Mouse (Mus musculus): ENCODE measurements around the gene Wnk2. TPM values are rescaled to one million over a fixed set of nuclear protein-coding genes. Genes with fewer than 3 reads are reported as not detected.

The Wnk2 gene
- polyA plus RNA-seq, 1 experiment = not detected

GRCm38 (mm10) chr13:49181411-49181984, 33.7 kb upstream of the Wnk2 start:
- H3K4me3 ChIP-seq (ENCODE audit: insufficient read depth, poor library complexity, severe bottlenecking) = no peak overlapping the region
- H3ac ChIP-seq (ENCODE audit: control insufficient read depth, insufficient read length, low read depth) = no peak overlapping the region
- H3K36me3 ChIP-seq (ENCODE audit: control insufficient read depth, insufficient read depth) = no peaks in the 10 kb centered on the region
- no peaks in the 10 kb centered on the region for H3K27me3 ChIP-seq (ENCODE audit: control insufficient read depth, insufficient read depth, insufficient read length)
- no peaks in the 10 kb centered on the region for H3K79me3 ChIP-seq (ENCODE audit: low read depth)
- no peak for TF ChIP-seq MYOD1 (IDR thresholded peaks at IDR 0.05; ENCODE audit: control insufficient read depth, insufficient read length, low read depth)
- no peaks in the 10 kb centered on the region for H3K79me2 ChIP-seq (ENCODE audit: control insufficient read depth, insufficient read depth)

DNA sequence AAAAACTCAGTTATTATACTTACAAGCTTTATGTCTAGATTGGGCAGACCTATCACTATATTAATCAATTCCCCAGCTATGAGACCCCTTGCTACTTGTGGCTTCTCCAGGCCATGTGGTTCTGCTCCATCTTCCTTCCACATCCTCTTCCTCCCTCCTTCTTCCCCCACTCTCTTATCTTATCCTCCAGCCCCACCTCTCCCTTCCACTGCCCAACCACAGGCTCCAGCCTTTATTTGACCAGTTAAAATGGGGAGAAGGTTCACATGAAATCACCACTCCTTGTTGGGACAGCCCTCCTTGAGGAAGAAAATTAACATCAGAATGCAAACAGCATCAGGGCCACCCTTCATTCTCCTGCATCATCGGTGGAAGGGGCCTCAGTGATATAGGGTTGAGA, 32.9 kb upstream of the Wnk2 start:
- H3K4me3 ChIP-seq (ENCODE audit: insufficient read depth, poor library complexity, severe bottlenecking) = no peak overlapping the region
- TF ChIP-seq MAX (IDR thresholded peaks at IDR 0.05) (no peak), CTCF (IDR thresholded peaks at IDR 0.05; ENCODE audit: control insufficient read depth, insufficient read depth, insufficient read length) (no peak), FOSL1 (IDR thresholded peaks at IDR 0.05; ENCODE audit: insufficient read depth, low read length, poor library complexity, severe bottlenecking) (no peak), CEBPB (IDR thresholded peaks at IDR 0.05; ENCODE audit: low read depth) (no peak), MYOG (IDR thresholded peaks at IDR 0.05; ENCODE audit: control insufficient read depth, extremely low read depth, insufficient read length) (no peak), MYOD1 (IDR thresholded peaks at IDR 0.05; ENCODE audit: control insufficient read depth, insufficient read length, low read depth) (no peak), USF1 (IDR thresholded peaks at IDR 0.05; ENCODE audit: low read depth) (no peak)
- no peaks in the 10 kb centered on the region for H3K79me2 ChIP-seq (ENCODE audit: control insufficient read depth, insufficient read depth)
- no peaks in the 10 kb centered on the region for H3K36me3 ChIP-seq (ENCODE audit: control insufficient read depth, insufficient read depth)
- H3K79me3 ChIP-seq (ENCODE audit: low read depth) = no peaks in the 10 kb centered on the region
- no peak overlapping the region for H3ac ChIP-seq (ENCODE audit: control insufficient read depth, insufficient read length, low read depth)
- no peaks in the 10 kb centered on the region for H3K27me3 ChIP-seq (ENCODE audit: control insufficient read depth, insufficient read depth, insufficient read length)

- H3K27me3 ChIP-seq (ENCODE audit: control insufficient read depth, insufficient read depth, insufficient read length) = no peaks in the 10 kb centered on the region
- no peaks in the 10 kb centered on the region for H3K79me2 ChIP-seq (ENCODE audit: control insufficient read depth, insufficient read depth)
- no peak overlapping the region for H3K4me3 ChIP-seq (ENCODE audit: insufficient read depth, poor library complexity, severe bottlenecking)
- no peak overlapping the region for H3ac ChIP-seq (ENCODE audit: control insufficient read depth, insufficient read length, low read depth)
- TF ChIP-seq CTCF (IDR thresholded peaks at IDR 0.05; ENCODE audit: control insufficient read depth, insufficient read depth, insufficient read length) = no peak
- TF ChIP-seq USF1 (IDR thresholded peaks at IDR 0.05; ENCODE audit: low read depth) = no peak
- TF ChIP-seq MAX (IDR thresholded peaks at IDR 0.05) = no peak
- TF ChIP-seq FOSL1 (IDR thresholded peaks at IDR 0.05; ENCODE audit: insufficient read depth, low read length, poor library complexity, severe bottlenecking) = no peak
- TF ChIP-seq CEBPB (IDR thresholded peaks at IDR 0.05; ENCODE audit: low read depth) = no peak
- no peak for TF ChIP-seq MYOD1 (IDR thresholded peaks at IDR 0.05; ENCODE audit: control insufficient read depth, insufficient read length, low read depth)
- TF ChIP-seq MYOG (IDR thresholded peaks at IDR 0.05; ENCODE audit: control insufficient read depth, extremely low read depth, insufficient read length) = no peak
- H3K79me3 ChIP-seq (ENCODE audit: low read depth) = no peaks in the 10 kb centered on the region
- no peaks in the 10 kb centered on the region for H3K36me3 ChIP-seq (ENCODE audit: control insufficient read depth, insufficient read depth)
Observed at GRCm38 (mm10) chr13:49180274-49180673, 32.5 kb upstream of the Wnk2 start.

- H3K36me3 ChIP-seq (ENCODE audit: control insufficient read depth, insufficient read depth) = no peaks in the 10 kb centered on the region
- H3K79me3 ChIP-seq (ENCODE audit: low read depth) = no peaks in the 10 kb centered on the region
- H3K27me3 ChIP-seq (ENCODE audit: control insufficient read depth, insufficient read depth, insufficient read length) = no peaks in the 10 kb centered on the region
- no peak overlapping the region for H3K4me3 ChIP-seq (ENCODE audit: insufficient read depth, poor library complexity, severe bottlenecking)
- TF ChIP-seq USF1 (IDR thresholded peaks at IDR 0.05; ENCODE audit: low read depth) (no peak), MYOG (IDR thresholded peaks at IDR 0.05; ENCODE audit: control insufficient read depth, extremely low read depth, insufficient read length) (no peak), MYOD1 (IDR thresholded peaks at IDR 0.05; ENCODE audit: control insufficient read depth, insufficient read length, low read depth) (no peak)
- no peak overlapping the region for H3ac ChIP-seq (ENCODE audit: control insufficient read depth, insufficient read length, low read depth)
- no peaks in the 10 kb centered on the region for H3K79me2 ChIP-seq (ENCODE audit: control insufficient read depth, insufficient read depth)
Observed at GRCm38 (mm10) chr13:49178839-49179585, 31.2 kb upstream of the Wnk2 start.

- TF ChIP-seq CEBPB (IDR thresholded peaks at IDR 0.05; ENCODE audit: low read depth) (no peak), USF1 (IDR thresholded peaks at IDR 0.05; ENCODE audit: low read depth) (no peak), MYOG (IDR thresholded peaks at IDR 0.05; ENCODE audit: control insufficient read depth, extremely low read depth, insufficient read length) (no peak), MAX (IDR thresholded peaks at IDR 0.05) (no peak), MYOD1 (IDR thresholded peaks at IDR 0.05; ENCODE audit: control insufficient read depth, insufficient read length, low read depth) (no peak), FOSL1 (IDR thresholded peaks at IDR 0.05; ENCODE audit: insufficient read depth, low read length, poor library complexity, severe bottlenecking) (no peak), CTCF (IDR thresholded peaks at IDR 0.05; ENCODE audit: control insufficient read depth, insufficient read depth, insufficient read length) (no peak)
- H3K36me3 ChIP-seq (ENCODE audit: control insufficient read depth, insufficient read depth) = no peaks in the 10 kb centered on the region
- no peaks in the 10 kb centered on the region for H3K79me2 ChIP-seq (ENCODE audit: control insufficient read depth, insufficient read depth)
- no peaks in the 10 kb centered on the region for H3K79me3 ChIP-seq (ENCODE audit: low read depth)
- H3K4me3 ChIP-seq (ENCODE audit: insufficient read depth, poor library complexity, severe bottlenecking) = no peak overlapping the region
- H3ac ChIP-seq (ENCODE audit: control insufficient read depth, insufficient read length, low read depth) = no peak overlapping the region
- H3K27me3 ChIP-seq (ENCODE audit: control insufficient read depth, insufficient read depth, insufficient read length) = no peaks in the 10 kb centered on the region
Observed at GRCm38 (mm10) chr13:49175509-49175908, 27.7 kb upstream of the Wnk2 start.
